Mouse (Mus musculus) CH12F3 (cell line): Measurements from ENCODE around the gene Sik3.

ENCODE experiments used
- in situ Hi-C: fragments of 300-500 bp; cut with MboI; formaldehyde crosslinking; loops from 2 replicates; pipeline ENCODE4 v1.14.3; 2020; ENCODE audit warnings: low sequenced_read_pairs

Gene Sik3

DNA sequence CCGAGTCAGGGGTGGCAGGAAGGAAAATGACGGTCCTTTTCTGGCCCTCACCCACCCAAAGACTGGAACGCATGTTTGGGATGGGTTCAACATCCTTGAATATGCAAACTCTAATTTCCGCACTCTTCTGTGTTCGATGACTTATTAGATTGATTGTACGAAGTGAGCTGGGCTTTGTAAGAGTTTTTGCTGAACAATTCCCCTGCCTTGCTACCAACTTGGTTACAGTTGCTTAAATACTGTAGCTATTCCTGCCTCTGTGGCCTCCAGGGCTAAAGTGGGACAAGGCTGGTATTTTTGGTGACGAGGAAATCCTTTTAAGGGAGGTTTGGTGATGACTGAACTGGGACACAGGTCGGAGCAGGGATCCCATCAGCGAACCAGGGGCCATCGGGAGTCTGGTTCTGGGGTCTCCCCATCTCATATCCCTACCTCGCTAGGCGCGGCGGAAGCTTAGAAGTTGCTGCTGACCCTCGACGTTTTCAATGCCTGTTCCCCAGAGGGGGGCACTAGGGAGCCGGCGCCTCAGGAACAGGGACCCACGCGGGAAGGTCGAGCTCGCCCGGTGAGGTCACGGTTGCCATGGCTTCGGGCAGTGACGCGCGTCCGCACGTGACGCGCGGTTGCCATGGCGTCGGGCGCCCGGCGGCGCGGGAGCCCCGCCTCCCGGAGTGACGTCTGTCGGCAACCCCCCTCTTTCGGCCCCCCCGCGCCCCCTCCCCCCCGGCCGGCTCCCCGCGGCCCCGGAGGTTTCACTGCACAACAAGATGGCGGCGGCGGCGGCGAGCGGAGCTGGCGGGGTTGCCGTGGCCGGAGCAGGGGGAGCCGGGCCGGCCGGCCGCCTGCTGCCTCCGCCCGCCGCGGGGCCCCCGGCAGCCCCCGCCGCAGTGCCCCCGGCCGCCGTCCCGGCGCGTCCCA, at the start of gene Sik3, which contains the start of gene Pafah1b2:
Gene Sik3, plus strand, starts transcription at position 730 of the 918 bp plus-strand sequence.
Gene Pafah1b2, minus strand, starts transcription at position 600 of the 918 bp plus-strand sequence.
- in situ Hi-C loops = no loop called here

DNA sequence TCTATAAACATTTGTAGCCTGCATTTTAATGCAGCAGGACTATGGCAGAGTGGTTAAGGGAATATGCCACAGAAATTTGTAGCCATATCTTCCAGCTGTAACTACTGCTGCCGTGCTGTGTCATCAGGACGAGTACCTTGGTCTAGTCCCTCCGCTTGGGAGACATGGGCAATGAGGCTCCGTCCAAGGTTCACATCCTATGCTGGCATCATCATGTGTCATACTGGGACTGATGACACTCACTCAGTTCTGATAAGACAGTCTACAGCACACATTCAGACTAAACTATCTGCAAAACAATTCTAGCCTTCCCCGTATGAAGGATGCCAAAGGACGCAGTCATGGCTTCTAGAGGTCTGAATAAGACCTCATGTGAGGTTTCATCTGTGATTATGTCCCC, 49.0 kb upstream of the Sik3 start:
- in situ Hi-C loops = no loop called here

DNA sequence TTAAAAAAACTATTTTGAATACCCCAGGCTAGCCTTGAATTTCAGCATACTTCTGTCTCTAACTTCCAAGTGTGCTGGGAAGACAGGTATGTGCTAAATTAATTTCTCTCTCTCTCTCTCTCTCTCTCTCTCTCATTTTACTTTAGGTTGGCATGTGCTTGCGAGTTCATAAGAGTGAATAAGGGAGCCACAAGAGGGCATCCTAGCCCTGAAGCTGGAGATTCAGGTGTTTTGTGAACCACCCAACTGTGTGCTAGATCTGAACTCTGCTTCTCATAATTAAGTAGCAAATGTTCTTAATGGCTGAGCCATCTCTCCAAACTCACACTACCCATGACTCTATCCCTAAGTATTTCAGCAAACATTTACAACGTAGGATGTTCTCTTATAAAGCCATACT, 35.7 kb upstream of the Sik3 start:
- in situ Hi-C loops = no loop called here

DNA sequence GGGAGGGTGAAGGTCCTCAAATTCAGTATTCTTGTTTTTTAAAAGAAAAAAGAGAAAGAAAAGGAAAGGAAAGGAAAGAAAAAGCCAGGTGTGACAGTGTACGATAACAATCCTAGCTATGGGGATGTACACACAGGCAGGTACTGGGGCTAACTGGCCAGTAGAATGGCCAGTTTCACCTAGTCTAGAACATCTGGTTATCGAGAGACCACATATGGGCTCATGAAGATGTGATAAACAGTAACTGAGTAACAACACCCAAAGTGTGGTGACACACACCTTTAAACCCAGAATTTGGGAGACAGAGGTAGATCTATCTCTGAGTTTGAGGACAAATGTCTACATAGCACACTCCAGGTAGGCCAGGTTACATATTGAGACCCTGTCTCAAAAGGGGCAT, 32.8 kb upstream of the Sik3 start:
- in situ Hi-C loops = no loop called here

DNA sequence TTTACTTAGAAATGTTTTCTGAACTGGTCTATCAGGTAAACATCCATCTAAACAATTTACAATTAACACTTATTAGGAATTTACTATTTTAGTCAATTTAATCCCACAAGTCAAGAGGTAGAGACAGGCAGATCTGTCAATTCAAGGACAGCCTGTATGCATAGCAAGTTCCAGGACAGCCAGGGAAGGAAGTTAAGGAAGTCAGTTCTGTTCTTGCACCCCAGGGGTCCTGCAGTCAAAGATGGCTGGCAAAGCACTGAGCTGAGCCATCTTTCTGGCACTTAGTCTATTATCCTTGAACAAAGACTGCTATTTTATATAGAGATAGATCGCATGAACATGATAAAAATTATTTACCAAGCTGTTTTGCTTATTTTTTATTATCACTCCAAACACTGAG, 32.0 kb upstream of the Sik3 start:
- in situ Hi-C loops = no loop called here

DNA sequence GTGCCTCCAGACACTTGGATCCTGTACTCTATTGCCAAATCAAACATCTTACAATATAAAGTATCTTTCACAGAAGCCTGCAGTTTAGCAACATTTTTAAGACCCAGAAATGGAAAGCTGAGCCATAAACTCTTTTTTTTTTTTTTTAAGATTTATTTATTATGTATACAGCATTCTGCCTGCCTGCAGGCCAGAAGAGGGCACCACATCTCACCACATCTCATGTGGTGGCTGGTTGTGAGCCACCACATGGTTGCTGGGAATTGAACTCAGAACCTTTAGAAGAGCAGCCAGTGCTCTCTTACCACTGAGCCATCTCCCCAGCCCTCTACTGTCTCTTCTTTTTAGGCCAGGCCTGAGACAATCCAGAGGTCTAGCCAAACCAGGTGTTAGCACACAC, 31.3 kb upstream of the Sik3 start:
- in situ Hi-C loops = no loop called here

DNA sequence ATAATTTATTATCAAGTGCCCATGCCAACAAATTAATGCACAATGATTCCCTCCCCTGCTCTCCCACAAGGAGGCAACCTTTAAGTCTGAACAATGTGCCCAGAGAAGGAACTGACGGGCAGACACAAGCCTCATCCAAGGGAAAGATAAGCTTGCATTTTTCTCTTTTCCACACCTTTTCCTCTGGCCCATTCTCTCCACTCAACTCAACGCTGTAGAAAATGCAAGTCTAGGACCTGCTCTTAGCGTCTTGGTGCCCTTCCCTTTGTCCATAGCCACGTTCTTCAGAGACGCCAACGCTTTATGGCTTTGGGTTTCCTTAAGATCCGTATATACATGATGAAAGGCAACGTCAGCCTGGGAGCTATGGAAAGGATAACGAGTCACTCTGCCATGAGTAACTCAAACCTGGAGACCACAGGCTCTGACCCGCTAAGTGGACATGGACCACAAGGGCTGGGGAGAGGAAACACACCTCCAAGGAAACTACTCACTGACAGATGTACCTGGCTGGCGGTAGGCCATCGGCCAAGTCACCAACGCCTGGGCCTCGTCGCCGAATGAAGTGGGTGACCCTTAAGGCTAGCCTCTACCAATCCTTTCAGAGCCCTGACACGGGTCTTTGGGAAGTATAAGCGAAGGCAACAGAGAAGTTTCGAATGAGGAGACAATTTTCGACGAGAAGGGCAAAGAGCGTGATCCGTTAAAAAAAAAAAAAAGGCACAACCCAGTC, 28.8 kb upstream of the Sik3 start:
- in situ Hi-C loops = no loop called here

DNA sequence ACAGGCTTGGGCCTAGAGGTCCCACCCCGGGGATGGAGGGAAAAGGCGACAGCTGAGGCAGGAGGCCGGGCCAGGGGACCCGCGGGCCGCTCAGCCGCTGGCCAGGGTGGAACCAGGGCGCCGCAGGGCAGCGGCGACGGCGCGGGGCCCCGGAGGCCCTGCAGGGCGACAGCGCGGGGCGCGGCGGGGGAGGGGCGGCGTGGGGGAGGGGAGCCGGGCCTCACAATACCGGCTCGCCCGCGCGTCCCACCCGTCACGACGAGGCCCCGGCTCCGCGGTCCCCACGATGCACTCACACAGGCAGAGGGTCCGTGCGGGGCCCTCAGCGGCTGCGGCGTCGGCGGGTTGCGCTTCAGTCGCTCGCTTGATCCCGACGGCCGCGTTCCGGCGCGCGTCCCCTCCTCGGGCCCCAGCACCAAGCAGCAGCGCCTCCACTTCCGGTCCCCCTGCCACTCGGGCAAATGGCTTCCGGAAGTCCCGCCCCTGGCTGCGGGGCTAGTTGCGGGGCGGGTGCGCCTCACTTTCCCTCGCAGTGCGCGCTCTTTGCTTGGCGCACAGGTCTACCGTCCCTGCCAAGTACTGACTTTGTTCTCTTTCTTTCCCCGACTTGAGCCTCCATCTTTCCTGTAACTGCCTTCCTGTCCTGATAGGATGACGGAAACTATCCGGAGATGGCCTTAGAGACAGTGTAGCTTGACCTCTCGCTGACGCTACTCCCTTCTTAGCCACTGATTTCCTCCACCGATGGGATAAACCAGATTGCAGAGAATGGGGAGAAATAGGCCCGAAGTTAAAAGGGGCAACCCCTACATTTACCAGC, 28.0 kb upstream of the Sik3 start:
- in situ Hi-C loops = no loop called here

DNA sequence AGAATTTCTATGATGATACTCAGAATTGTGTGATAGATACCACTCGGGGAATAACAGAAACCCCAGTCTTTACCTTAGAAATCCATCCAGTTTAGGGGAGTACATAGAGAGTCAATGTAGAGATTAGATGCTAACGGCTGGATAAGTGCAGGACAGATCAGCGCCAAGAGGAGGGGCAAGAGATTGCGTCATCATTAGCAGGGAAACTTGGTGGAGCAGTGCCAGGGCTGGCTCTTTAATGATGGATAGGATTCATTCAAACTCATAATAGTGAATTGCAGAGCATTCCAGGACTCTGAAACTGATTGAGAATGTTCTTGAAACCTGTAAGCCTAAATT, 27.4 kb upstream of the Sik3 start:
- in situ Hi-C loops = no loop called here

DNA sequence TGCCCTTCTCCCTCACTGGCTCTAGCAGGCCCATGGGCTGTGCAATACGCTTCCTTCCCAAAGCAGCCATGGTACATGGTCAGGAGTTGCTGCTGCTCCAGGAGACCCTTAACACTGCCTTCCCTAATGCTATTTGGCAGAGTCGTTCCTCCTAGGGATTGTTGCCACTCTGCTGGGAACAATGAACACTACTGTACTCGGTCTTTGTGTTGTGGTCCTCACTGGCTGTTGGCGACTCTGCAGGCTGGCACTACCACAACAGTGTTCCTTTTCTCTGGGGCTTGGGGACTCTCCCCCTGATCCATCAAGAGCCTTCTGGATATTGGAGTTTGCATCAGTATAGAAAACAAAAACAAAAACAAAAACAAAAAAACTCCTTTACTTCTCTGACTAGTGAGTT, 13.6 kb upstream of the Sik3 start:
- in situ Hi-C loops = no loop called here

DNA sequence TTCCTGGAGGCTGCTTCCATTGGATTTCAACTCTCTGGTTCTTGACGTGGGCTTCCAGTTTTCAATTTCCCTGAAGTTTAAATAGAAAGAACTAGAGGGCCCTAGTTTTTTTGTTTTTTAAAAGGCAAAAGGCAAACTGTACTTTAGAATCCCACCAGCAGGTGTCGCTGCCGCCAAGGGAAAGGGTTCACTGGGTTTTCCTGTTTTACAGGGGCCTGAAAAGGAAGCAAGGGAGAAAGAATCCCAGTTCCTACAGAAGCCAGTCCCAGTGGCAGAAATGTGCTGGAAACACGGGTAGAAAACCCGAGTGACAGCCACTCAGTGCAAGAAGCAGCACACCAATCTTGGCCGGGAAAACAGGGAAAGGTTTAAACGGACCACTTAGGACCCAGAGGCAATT, 8.9 kb upstream of the Sik3 start:
- in situ Hi-C loops = no loop called here

DNA sequence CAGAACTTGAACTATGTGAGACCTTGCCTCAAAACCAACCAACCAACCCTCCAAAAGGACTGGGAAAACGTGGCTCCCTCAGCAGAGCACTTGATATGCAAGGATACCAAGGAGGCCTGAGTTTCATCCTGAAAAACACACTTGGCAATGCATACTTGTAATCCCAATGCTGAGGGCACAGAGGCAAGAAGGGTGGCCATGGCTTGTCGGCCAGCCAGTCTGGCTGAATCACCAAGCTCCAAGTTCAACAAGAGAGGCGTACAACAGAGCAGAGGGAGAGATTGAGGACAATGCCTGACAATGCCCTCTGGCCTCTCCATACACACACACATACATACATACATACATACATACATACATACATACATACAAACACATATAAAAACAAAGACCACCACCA, 8.1 kb upstream of the Sik3 start:
- in situ Hi-C loops = no loop called here

DNA sequence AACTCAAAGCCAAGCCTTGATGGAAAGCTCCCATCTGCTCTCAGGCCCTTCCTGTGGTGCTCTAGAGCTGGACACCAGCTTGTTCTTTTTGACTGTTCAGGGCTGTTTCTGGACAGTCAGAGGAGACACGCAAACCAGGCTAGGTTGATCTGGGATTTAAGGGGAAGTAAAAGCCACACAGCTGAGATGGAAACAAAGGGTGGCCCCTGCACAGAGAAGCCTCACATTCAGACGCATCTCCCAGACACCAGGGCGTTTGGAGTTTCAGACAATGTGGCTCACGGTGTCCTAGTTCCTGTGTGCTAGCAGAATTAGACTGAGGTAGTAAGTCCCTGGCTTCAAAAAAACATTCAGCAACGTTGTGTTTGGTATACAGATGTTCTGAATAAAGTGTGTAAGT, 6.4 kb upstream of the Sik3 start:
- in situ Hi-C loops = loop anchor here (5.0 kb wide), 1 partner anchor 176 kb away; no protein-coding TSS in a partner anchor

DNA sequence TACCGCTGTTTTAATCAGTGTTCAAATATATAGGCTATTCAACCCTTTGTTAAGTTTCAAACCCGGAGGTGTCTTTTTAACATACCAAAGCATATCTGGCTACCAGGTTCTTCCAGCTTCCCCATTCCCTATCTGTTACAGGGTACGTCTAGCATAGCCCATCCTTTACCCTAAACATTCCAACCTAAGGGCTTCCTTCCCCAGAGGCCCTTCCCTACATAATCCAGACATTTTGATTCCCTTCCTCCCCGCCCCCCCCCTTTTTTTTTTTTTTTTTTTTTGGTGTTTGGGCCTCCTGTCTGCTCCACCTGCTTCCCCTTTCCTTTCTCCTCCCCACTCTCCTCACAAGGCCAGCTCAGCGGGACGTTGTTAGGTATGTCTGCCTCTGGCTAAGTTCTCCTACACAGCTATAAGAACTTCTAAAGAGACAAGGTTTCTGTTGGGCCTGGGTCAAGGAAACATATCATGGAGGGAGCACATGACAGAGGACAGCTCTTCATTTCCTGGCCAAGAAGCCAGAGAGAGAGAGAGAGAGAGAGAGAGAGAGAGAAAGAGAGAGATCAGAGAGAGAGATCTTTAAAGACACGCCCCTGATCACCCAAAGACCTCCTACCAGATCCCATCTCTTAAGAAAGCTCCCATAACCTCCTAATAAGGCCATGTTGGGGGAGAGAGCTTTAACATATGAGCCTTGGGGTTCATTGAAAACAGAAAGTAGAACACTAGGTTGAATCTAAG, 3.5 kb upstream of the Sik3 start:
- in situ Hi-C loops = loop anchor here (5.0 kb wide), 1 partner anchor 173 kb away; no protein-coding TSS in a partner anchor

DNA sequence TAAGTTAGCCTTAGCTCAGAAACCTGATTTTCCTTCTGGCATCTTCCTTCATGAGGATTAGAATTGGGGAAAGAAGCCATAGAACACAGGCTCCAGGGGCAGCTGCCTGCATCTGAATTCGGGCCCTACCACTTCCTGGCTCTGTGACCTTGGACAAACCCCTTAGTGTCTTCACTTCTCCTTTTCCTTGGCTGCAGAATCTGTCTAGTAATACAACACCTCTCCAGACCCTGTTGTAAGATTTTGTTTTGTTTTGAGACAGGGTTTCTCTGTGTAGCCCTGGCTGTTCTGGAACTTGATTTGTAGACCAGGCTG, 3.0 kb upstream of the Sik3 start:
- in situ Hi-C loops = loop anchor here (5.0 kb wide), 1 partner anchor 173 kb away; no protein-coding TSS in a partner anchor

DNA sequence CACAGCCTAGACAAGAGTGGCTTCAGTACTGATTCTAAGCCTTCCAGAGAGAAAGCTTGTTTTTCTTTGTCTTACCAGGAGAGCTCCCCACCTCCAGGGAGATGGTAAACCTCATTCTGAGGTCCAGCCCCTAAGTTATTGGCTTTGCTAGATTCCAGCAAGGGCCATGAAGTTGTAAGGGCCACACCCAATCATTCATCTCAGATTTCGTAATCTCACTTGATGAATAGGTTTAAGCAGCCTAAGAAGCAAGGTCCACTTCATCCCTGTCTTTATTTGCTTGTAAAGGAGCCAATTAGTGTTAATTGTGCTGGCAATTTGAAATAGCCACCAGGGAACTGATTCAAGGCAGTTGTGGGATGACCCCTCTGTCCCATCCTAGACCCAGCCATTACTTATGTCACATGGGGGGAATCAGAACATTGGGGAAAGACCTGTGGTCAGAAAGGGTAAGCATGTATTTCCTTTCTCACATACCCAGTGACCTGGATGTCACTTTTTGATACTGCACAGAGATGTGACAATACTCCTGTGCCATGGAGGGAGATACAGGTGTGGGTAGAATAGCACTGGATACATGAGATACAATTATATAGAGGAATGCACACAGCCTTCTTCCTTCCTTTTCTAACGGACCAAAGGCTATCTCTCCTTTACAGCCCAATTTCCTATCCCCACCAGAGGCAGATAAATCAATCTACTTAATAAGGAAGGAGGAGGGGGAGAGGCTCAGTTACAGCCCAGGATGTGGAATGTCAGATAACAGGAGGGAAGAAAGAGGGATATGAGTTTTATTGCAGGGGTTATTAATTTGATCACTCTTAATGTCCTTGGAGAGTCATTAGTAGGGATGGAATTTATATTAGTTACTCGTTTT, 1.3 kb upstream of the Sik3 start:
- in situ Hi-C loops = no loop called here

DNA sequence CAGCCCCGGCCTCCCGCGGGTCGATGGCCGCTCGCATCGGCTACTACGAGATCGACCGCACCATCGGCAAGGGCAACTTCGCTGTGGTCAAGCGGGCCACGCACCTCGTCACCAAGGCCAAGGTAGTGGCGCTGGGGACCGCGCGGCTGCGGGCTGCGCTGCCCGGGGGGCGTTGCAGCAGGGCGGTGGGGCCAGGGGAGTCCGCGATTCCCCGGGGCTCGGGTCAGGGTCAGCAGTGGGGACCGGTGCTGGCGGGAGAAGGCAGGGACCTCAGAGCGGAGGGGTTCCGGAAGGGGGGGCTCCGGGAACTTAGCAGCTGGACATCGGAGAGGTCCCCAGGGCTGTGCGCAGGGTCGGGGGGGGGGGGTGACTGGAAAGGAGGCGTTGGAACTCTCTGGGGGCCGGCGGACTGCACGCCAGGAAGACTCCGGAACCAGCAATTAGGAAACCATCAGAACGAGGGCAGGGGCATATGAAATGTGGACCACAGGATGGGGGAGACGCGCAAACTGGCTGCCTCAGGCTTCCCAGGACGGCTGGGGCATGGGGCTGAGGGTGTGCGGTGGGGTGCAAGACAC, 478 bp downstream of the Sik3 start:
- in situ Hi-C loops = no loop called here

DNA sequence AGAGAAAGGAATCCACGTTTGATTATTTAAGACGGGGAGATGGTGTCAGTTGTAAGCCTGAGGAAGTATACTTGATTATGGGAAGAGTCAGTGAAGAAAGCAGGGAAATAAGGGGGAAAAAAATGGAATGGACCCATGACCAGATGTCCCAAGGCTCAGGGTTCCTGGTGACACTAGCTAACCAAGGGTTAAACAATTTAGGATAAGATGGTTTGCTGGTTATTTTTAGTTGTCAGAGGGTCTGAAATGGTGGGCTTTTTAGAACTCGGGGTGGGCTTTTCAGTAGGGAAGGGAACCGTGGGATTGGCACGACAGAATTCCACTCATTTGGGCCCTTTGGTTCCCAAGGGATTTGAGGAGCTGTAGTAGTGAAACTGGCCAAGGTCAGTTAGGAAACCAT, 996 bp downstream of the Sik3 start:
- in situ Hi-C loops = no loop called here

DNA sequence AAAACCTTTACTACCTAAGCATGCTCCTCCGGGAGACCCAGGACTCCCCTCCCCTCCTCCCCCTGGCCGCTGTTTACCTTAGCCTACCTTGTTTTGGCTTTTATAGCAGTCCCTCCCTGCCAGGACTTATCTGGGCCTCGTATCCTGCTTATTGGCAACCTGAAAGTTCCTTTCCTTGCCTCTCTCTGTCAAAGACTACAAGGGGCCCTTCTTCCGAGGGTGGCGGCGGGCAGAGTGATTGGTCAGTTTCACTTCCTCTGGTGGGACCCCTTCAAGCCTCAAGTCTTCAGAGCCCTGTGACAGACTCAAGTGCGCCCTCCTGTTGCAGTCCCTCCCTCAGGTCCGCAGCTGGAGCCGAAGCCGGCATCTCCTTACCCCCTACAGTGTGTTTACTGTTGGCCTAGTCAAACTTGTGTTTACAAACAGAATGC, 1.6 kb downstream of the Sik3 start:
- in situ Hi-C loops = no loop called here
